ENCODE assay signal across 21 mouse cellular contexts in the genomic region with DNA sequence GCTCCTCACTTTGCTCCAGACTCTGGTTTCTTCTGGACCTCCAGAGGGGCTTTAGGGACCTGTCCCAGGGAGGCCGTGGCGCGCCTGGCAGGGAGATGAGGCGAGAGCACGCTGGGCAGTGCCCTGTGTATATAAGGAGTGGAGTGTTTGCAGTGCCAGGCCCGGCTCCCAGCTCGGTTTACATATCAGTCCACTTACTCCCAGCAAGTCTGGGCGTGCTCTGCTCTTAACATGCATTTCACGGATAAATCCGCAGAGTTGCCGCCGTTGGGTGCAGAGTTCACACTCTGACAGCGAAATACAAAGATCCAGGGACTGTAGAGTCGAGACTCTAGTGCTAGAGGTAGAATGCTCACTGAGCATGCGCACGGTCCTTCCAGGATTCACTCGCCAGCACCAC. TPM values are rescaled to one million over a fixed set of nuclear protein-coding genes. Genes with fewer than 3 reads are reported as not detected.
DNase-seq lines count a peak whose midpoint lies in the region; ATAC-seq and TF ChIP-seq lines count a peak whose summit lies in the region.
"Had no signal": no experiment of that assay in that cellular context is flagged by ENCODE, and none has a peak within 500 bp of the region (broad histone marks: within the 10 kb centered on the region; RNA-seq: fewer than 3 reads in every experiment).

No protein-coding gene starts in this region.

- no peaks in the 10 kb centered on the region for H3K27me3 ChIP-seq in lung, embryonic 14.5 days (ENCODE audit: insufficient read depth, low read length)
- H3K27me3 ChIP-seq in small intestine, adult 2 months (ENCODE audit: control insufficient read depth, insufficient read depth, low read length): no peaks in the 10 kb centered on the region
- no peaks in the 10 kb centered on the region for H3K27me3 ChIP-seq in forebrain, embryonic 13.5 days
- H3K27me3 ChIP-seq: embryonic facial prominence, embryonic 15.5 days; heart, embryonic 13.5 days; liver, embryonic 12.5 days had no signal

- TF ChIP-seq POLR2A in small intestine, adult 2 months (IDR thresholded peaks at IDR 0.05; ENCODE audit: low read depth, low read length): peak; percentile 43; the same call in 1 of the 2 replicates

- peak; percentile 76 for ATAC-seq in lung, embryonic 14.5 days (ENCODE audit: insufficient read depth)
- ATAC-seq in forebrain, embryonic 13.5 days: no peak
- ATAC-seq: forebrain, embryonic 14.5 days; liver, embryonic 12.5 days had no signal

- H3K9ac ChIP-seq in lung, embryonic 14.5 days: no peak overlapping the region
- H3K9ac ChIP-seq in forebrain, embryonic 13.5 days: no peak overlapping the region
- H3K9ac ChIP-seq: embryonic facial prominence, embryonic 15.5 days; heart, embryonic 13.5 days; liver, embryonic 12.5 days had no signal

- DNase-seq in kidney, postnatal 14 days: peak; percentile 30
- no peak for DNase-seq in kidney, postnatal 10 days
- peak; percentile 72 for DNase-seq in lung, embryonic 14.5 days
- no peak for DNase-seq in left cerebral cortex, postnatal 4 days
- DNase-seq in layer of hippocampus, adult 18-20 months (ENCODE audit: low spot score in 2 of 2): no peak
- DNase-seq: cerebellum, postnatal 25 days; kidney, adult 18-20 months; layer of hippocampus, adult 9-11 months; thymus, postnatal 14 days had no signal

- WGBS in lung, embryonic 14.5 days: 56% methylated on average over 17 of the region's 17 CpGs
- WGBS in small intestine, adult 2 months: 29% methylated on average over 17 of the region's 17 CpGs
- WGBS in forebrain, embryonic 13.5 days: 89% methylated on average over 17 of the region's 17 CpGs

- intact Hi-C loops in left cerebral cortex, postnatal 4 days (cut with DNase I): no loop called here

- peak overlapping the region; percentile 54 for H3K27ac ChIP-seq in lung, embryonic 14.5 days (ENCODE audit: low read depth)
- peak overlapping the region; percentile 99 for H3K27ac ChIP-seq in small intestine, adult 2 months (ENCODE audit: insufficient read depth, low read depth, low read length)
- H3K27ac ChIP-seq in forebrain, embryonic 13.5 days: no peak overlapping the region
- H3K27ac ChIP-seq: embryonic facial prominence, embryonic 15.5 days; heart, embryonic 13.5 days; hindbrain, embryonic 10.5 days; liver, embryonic 12.5 days had no signal

- H3K36me3 ChIP-seq in lung, embryonic 14.5 days (ENCODE audit: insufficient read depth): no peaks in the 10 kb centered on the region
- H3K36me3 ChIP-seq in small intestine, adult 2 months (ENCODE audit: control insufficient read depth, insufficient read depth, low read length): no peaks in the 10 kb centered on the region
- H3K36me3 ChIP-seq in forebrain, embryonic 13.5 days (ENCODE audit: poor library complexity, severe bottlenecking): no peaks in the 10 kb centered on the region
- H3K36me3 ChIP-seq: embryonic facial prominence, embryonic 15.5 days; G1E; heart, embryonic 13.5 days; hindbrain, embryonic 10.5 days; liver, embryonic 12.5 days had no signal

- 0 out of 2 replicates have a peak overlapping the region, but pooled peaks have one; percentile 22 for H3K4me2 ChIP-seq in lung, embryonic 14.5 days
- H3K4me2 ChIP-seq in forebrain, embryonic 13.5 days: no peak overlapping the region
- H3K4me2 ChIP-seq: embryonic facial prominence, embryonic 15.5 days; heart, embryonic 13.5 days; liver, embryonic 12.5 days had no signal

- H3K4me1 ChIP-seq in lung, embryonic 14.5 days (ENCODE audit: insufficient read depth): 0 out of 2 replicates have a peak, but pooled peaks cover 4% of the 10 kb centered on the region
- H3K4me1 ChIP-seq in small intestine, adult 2 months (ENCODE audit: control insufficient read depth, insufficient read depth, insufficient read length, low read length): peaks cover 42% of the 10 kb centered on the region
- H3K4me1 ChIP-seq in forebrain, embryonic 13.5 days: no peaks in the 10 kb centered on the region
- H3K4me1 ChIP-seq: embryonic facial prominence, embryonic 15.5 days; megakaryocyte, embryonic 14.5 days had no signal

- no peaks in the 10 kb centered on the region for H3K9me3 ChIP-seq in lung, embryonic 14.5 days (ENCODE audit: low read depth, low read length)
- H3K9me3 ChIP-seq in forebrain, embryonic 13.5 days (replicated peaks): no peaks in the 10 kb centered on the region
- H3K9me3 ChIP-seq: embryonic facial prominence, embryonic 15.5 days; G1E; heart, embryonic 13.5 days; hindbrain, embryonic 10.5 days; liver, embryonic 12.5 days; megakaryocyte, embryonic 14.5 days had no signal

- no peak for TF ChIP-seq CTCF in lung, embryonic 14.5 days (IDR thresholded peaks at IDR 0.05; ENCODE audit: low read depth)
- no peak for TF ChIP-seq CTCF in small intestine, adult 2 months (IDR thresholded peaks at IDR 0.05; ENCODE audit: extremely low read depth, insufficient read length, insufficient replicate concordance, low read depth, low read length)

- H3K4me3 ChIP-seq in lung, embryonic 14.5 days (ENCODE audit: low read depth, low read length): no peak overlapping the region
- H3K4me3 ChIP-seq in small intestine, adult 2 months (ENCODE audit: low read depth, low read length): peak overlapping the region; percentile 35
- H3K4me3 ChIP-seq in forebrain, embryonic 13.5 days: no peak overlapping the region
- H3K4me3 ChIP-seq: embryonic facial prominence, embryonic 15.5 days; heart, embryonic 13.5 days; hindbrain, embryonic 10.5 days; liver, embryonic 12.5 days; megakaryocyte, embryonic 14.5 days had no signal

RNA-seq across cellular contexts. Expression of a gene that starts 8.3 kb away (rescaled TPM):
- 32.5 and 36.3 TPM in 2 replicates for polyA plus RNA-seq in lung, embryonic 14.5 days (2014; fragmentation: Nextera tagmentation; extraction: Ambion mirVana)
- 179 and 504 TPM in 2 replicates for polyA plus RNA-seq in small intestine, adult 2 months (2012; rRNA removed)
- polyA plus RNA-seq in forebrain, embryonic 13.5 days (2015; fragmentation: Nextera tagmentation; extraction: Ambion mirVana): 14.2 and 18.0 TPM in 2 replicates
- 1 to 10 TPM; 5.1 to 6.0 TPM for total RNA-seq in left cerebral cortex, postnatal 4 days (2021)
- 10 to 100 TPM; 16.0 to 18.5 TPM for total RNA-seq in layer of hippocampus, adult 18-20 months (2021)

RNA-seq across cellular contexts. Expression of a gene that starts 29.5 kb away (rescaled TPM):
- polyA plus RNA-seq in lung, embryonic 14.5 days (2014; fragmentation: Nextera tagmentation; extraction: Ambion mirVana): 0.46 and 0.85 TPM in 2 replicates
- polyA plus RNA-seq in small intestine, adult 2 months (2012; rRNA removed): 3.8 and 7.7 TPM in 2 replicates
- not detected in 2 replicates for polyA plus RNA-seq in forebrain, embryonic 13.5 days (2015; fragmentation: Nextera tagmentation; extraction: Ambion mirVana)
- not detected for total RNA-seq in left cerebral cortex, postnatal 4 days (2021)
- total RNA-seq in layer of hippocampus, adult 18-20 months (2021): under 1 TPM; 0.23 to 0.27 TPM
- total RNA-seq: gastrocnemius, adult 8-10 months; monocyte, adult 5-6 weeks; neutrophil, adult 5-6 weeks had no signal
- polyA plus RNA-seq: embryonic facial prominence, embryonic 15.5 days; forebrain, embryonic 14.5 days; G1E; heart, embryonic 13.5 days; hindbrain, embryonic 10.5 days; liver, embryonic 12.5 days had no signal

Comparison
In these comparisons a context has a peak if more than half of its experiments do, and no peak if none do; other contexts are left out.
1. DNase-seq: peak in kidney, postnatal 14 days (single experiment) and lung, embryonic 14.5 days (single experiment); none in kidney, postnatal 10 days (single experiment), left cerebral cortex, postnatal 4 days (single experiment) and layer of hippocampus, adult 18-20 months (0 of 2).